Mouse (Mus musculus) kidney, adult 2 months (tissue): ENCODE results near the gene Pimreg. TPM values are rescaled to one million over a fixed set of nuclear protein-coding genes. Genes with fewer than 3 reads are reported as not detected.

ENCODE experiments used
- DNase-seq: peaks from one replicate; pipeline ENCODE4 v3.0.0; 2021
- H3K27ac ChIP-seq: fragments of 200-500 bp; 2 replicates; pipeline ENCODE4 v1.5.1; 2012; ENCODE audit warnings: low read depth, low read length, control low read depth, inconsistent platforms; ENCODE audit not compliant: insufficient read depth
- H3K27me3 ChIP-seq: fragments of 200-500 bp; replicated peaks from 2 replicates; pipeline ENCODE4 v1.6.1; 2012; ENCODE audit warnings: mild to moderate bottlenecking, moderate library complexity, low read length, inconsistent platforms; ENCODE audit not compliant: control insufficient read depth, insufficient read depth
- H3K36me3 ChIP-seq: fragments of 200-500 bp; 2 replicates; pipeline ENCODE4 v1.6.1; 2012; ENCODE audit warnings: mild to moderate bottlenecking, moderate library complexity, low read length, inconsistent platforms; ENCODE audit not compliant: control insufficient read depth, insufficient read depth
- H3K4me1 ChIP-seq: fragments of 200-500 bp; 2 replicates; pipeline ENCODE4 v1.6.1; 2011; ENCODE audit warnings: low read length; ENCODE audit not compliant: control insufficient read depth, insufficient read depth
- H3K4me3 ChIP-seq: fragments of 200-500 bp; 2 replicates; pipeline ENCODE4 v1.5.1; 2011; ENCODE audit warnings: mild to moderate bottlenecking, low read depth, low read length, control low read depth; ENCODE audit not compliant: insufficient read depth
- CTCF ChIP-seq: fragments of 200-500 bp; conservative IDR thresholded peaks from 2 replicates; pipeline ENCODE4 v1.5.1; 2011; ENCODE audit warnings: low read depth, mild to moderate bottlenecking, control low read depth, low read length, moderate library complexity, mixed read lengths; ENCODE audit not compliant: insufficient read depth, insufficient read length
- POLR2A ChIP-seq: fragments of 200-500 bp; IDR thresholded peaks from one replicate; pipeline ENCODE4 v1.6.1; 2011; ENCODE audit warnings: low read depth, low read length, control low read depth
- WGBS: fragments of 180-500 bp; shearing (Covaris S2); methylation state at CpG from one replicate; pipeline ENCODE4 v1.1.7; 2018; 5-methylcytosine and 5-hydroxymethylcytosine counted together
- polyA plus RNA-seq: library from polyadenylated mRNA; depleted of rRNA; stranded (reverse); fragments of >200 nt; gene quantifications from 2 replicates; pipeline ENCODE4 v1.2.3, GENCODE M21; 2012

Pimreg gene
- polyA plus RNA-seq, 1 experiment, result 0.55 TPM

DNA sequence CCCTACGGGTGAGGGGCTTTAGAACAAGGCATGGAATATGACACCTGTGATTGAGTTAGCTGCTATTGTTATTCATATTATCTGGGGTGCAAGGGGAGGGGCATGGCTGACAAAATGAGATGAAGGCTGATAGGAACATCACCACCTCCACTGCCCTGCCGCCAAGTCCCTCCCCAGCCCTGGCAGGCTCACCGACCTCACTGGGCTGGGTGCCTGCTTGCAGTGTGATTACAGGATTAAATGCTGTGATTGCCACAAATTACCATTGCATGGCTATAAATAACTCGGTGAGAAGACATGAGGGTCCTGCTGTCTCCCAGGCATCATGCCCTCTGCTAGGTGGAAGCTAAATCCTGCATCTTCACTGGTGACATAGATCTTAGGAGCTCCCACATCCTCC is 36.8 kb downstream of the Pimreg start:
- no peaks in the 10 kb centered on the region for H3K36me3 ChIP-seq

DNA sequence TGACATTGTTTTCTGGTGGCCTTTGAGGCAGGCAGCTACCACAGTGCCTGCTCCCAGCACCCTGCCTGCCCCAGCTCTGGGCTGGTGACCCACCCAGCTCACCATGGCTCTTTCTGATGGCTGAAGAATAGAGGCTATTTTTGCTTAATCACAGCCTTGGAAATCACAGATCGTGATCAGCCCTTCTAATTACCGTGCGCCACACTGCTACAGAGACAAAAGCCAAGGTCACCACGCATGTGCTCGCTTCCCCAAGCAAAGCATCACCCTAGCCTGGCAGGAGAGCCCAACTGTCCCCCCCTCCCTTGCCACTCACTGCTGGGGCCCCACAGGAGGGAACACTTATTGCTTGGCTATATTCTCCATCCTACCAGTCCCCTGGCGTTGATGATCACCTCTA is 38.6 kb downstream of the Pimreg start:
- DNase-seq, result no peak
- Histone ChIP-seq H3K27me3 (no peaks in the 10 kb centered on the region), H3K4me3 (no peak overlapping the region), H3K4me1 (no peaks in the 10 kb centered on the region), H3K27ac (no peak overlapping the region), H3K36me3 (no peaks in the 10 kb centered on the region)
- 91% methylated on average over 6 of the region's 6 CpGs for WGBS
- no peak for TF ChIP-seq CTCF
- TF ChIP-seq POLR2A, result no peak

More for the DNA sequence above, 36.8 kb downstream of the Pimreg start:
- DNase-seq, result no peak
- Histone ChIP-seq H3K27ac (no peak overlapping the region), H3K4me3 (no peak overlapping the region), H3K4me1 (no peaks in the 10 kb centered on the region), H3K27me3 (no peaks in the 10 kb centered on the region)
- TF ChIP-seq POLR2A (no peak), CTCF (no peak)
- 53% methylated on average over 4 of the region's 4 CpGs for WGBS

DNA sequence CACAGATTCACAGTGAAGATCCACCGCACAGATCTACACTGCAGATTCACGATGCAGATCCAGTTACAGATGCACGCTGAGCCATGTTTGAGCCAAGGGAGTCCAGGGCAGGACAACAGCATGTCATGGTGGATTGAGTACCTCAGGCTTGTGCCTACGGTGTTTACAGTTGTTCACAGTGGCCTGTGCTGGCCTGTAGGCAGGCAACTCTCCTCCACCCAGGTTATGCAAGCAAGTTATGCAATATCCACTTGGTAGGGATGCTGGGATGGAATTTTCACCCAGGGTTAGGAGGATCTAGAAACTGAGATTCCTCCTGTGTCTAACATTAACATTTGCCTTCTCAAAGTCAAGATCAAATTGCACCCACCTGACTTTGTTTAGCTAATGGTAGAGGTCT is 40.8 kb downstream of the Pimreg start:
- no peak overlapping the region for H3K4me3 ChIP-seq
- no peak for DNase-seq
- no peaks in the 10 kb centered on the region for H3K27me3 ChIP-seq
- WGBS, result 72% methylated on average over 4 of the region's 4 CpGs
- H3K36me3 ChIP-seq, result no peaks in the 10 kb centered on the region
- H3K4me1 ChIP-seq, result no peaks in the 10 kb centered on the region
- no peak overlapping the region for H3K27ac ChIP-seq
- no peak for TF ChIP-seq CTCF
- TF ChIP-seq POLR2A, result no peak

DNA sequence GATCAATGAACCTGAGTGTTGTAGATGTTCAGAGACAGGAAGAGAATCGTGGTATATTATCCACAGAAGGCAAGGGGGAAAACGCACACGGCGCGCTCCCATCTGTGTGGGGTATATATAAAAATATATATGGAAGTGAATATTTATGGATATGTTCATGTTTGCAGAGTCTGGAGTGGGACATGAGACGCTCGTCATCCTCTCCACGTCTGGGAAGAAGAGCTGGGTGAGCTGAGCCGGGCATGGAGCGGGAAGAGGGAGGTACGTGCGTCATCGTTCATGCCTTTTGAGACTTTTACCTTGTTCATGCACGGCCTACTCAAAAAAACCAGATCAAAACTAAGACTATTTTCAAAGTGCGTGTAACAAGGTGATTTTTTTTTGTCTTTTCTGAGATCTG is 42.5 kb downstream of the Pimreg start:
- no peak for DNase-seq
- WGBS, result 95% methylated on average over 15 of the region's 15 CpGs
- Histone ChIP-seq H3K36me3 (no peaks in the 10 kb centered on the region), H3K4me3 (no peak overlapping the region), H3K27me3 (no peaks in the 10 kb centered on the region), H3K27ac (no peak overlapping the region), H3K4me1 (no peaks in the 10 kb centered on the region)
- no peak for TF ChIP-seq CTCF
- TF ChIP-seq POLR2A, result no peak

DNA sequence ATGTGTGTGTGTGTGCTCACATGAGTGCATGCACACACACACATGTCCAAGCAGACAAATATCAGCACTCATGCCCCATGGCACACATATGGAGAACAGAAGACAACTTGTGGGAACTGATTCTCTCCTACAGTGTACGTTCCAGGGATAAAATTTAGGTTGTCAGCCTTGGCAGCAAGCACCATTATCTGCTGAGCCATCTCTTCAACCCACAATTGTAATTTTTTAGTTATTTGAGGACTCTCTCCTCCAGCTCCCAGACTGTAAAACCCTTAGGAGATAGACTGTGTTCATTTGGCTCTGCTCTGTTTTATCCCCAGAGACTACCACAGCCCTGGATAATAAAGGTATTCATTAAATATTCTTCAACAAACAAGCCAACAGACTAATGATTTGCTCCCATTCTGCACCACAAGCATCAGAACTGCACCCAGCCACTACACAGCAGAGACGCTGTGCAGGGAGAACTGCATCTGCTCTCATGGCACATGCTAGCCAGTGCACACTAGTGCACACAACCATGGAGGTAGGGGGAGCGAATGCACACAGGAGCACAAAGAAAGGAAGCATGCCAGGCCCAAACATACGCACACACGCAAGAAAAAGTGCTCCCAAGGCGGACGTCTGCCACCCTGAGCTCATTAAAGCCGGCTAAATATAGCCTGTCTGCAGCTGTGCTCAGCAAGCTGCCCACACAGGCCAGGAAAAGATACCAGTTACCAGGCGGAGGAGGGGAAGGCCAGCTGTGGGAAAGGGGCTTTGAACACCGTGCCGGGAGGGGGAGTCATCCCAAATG is 44.6 kb downstream of the Pimreg start:
- H3K4me3 ChIP-seq, result no peak overlapping the region
- TF ChIP-seq CTCF (no peak), POLR2A (no peak)
- no peaks in the 10 kb centered on the region for H3K36me3 ChIP-seq
- H3K27me3 ChIP-seq, result no peaks in the 10 kb centered on the region
- H3K4me1 ChIP-seq, result no peaks in the 10 kb centered on the region
- no peak for DNase-seq
- H3K27ac ChIP-seq, result no peak overlapping the region
- WGBS, result 44% methylated on average over 11 of the region's 11 CpGs

DNA sequence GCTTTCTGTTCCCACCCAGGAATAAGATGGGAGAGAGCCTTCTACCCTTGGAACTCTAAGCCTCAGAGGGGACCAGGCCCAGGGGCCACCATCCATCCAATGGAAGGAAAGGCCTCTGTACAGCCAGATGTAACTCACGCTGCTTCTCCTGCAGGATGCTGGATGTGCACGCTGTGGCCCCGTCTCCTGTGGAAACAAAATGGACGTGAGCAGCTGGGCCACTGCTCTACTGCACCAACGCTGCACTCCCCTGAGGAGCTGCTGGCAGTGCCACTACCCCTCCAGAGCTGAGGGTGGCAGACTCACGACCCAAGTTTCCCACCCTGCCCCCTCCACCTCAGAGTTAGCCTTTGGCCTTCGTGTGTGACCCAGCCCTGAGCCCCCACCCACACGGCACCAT is 50.6 kb downstream of the Pimreg start:
- Histone ChIP-seq H3K27ac (no peak overlapping the region), H3K27me3 (no peaks in the 10 kb centered on the region), H3K4me3 (no peak overlapping the region), H3K4me1 (no peaks in the 10 kb centered on the region), H3K36me3 (no peaks in the 10 kb centered on the region)
- WGBS, result 71% methylated on average over 8 of the region's 8 CpGs
- TF ChIP-seq POLR2A (no peak), CTCF (no peak)
- DNase-seq, result no peak

DNA sequence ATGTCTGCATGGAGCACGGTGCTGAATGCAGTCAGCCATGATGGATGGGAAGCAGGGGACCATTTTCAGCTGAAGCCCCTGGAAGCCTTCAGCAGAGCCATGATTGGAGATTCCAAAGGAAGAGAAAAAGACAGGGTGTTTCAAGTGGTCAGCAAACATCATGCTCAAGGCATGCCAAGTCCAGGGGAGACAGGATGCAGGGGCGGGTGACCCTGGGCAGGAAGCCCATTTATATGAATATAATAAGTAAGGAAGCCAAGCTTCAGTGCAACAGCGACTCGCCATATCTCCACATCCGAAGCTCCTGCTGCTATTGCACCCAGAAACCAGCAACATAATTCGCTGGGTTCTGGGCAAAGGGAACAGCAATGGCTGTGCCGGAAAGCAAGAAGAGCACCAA is 52.6 kb downstream of the Pimreg start:
- H3K4me3 ChIP-seq, result no peak overlapping the region
- peak; percentile 64 for DNase-seq
- 58% methylated on average over 7 of the region's 7 CpGs for WGBS
- no peaks in the 10 kb centered on the region for H3K36me3 ChIP-seq
- no peaks in the 10 kb centered on the region for H3K4me1 ChIP-seq
- TF ChIP-seq POLR2A, result no peak
- TF ChIP-seq CTCF, result no peak
- no peak overlapping the region for H3K27ac ChIP-seq
- no peaks in the 10 kb centered on the region for H3K27me3 ChIP-seq
